Mouse (Mus musculus): ENCODE results near the gene Gm19935.

Gm19935 gene

DNA sequence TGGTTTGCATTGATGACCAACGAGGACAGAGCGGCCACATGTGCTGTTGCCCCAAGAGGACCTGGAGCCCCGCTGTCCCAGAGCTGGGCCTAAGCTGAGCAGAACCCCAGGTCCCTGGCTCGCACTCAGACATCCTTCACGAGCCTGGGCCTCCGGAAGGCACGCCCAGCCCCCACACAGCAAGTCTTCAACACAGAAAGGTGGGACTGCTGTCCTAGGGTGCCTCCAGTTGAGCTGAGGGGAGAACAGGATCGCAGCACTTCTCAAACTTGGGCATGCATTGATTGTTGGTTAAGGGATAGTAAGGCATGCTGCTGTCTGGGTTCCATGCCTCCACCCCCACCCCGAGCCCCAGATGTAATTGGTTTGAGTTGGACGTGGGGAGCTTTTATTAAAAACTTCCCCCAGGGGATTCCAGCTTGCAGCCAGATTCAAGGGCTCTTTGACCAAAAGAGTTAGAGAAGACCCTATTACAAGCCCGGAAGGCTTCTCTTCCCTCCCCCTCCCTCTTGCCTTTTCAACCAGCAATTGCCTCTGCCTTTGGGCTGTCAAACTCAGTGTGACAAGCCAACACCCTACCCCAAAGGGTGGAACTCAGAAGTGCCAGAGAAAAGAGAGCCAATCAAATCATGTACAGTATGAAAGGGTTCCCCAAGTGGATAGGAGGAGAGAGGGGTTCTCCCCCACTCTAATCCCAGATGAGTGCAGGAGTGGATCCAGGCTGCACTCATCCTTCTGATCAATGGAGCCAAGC, 12.0 kb upstream of the Gm19935 start:
- peak; percentile 31 for DNase-seq

DNA sequence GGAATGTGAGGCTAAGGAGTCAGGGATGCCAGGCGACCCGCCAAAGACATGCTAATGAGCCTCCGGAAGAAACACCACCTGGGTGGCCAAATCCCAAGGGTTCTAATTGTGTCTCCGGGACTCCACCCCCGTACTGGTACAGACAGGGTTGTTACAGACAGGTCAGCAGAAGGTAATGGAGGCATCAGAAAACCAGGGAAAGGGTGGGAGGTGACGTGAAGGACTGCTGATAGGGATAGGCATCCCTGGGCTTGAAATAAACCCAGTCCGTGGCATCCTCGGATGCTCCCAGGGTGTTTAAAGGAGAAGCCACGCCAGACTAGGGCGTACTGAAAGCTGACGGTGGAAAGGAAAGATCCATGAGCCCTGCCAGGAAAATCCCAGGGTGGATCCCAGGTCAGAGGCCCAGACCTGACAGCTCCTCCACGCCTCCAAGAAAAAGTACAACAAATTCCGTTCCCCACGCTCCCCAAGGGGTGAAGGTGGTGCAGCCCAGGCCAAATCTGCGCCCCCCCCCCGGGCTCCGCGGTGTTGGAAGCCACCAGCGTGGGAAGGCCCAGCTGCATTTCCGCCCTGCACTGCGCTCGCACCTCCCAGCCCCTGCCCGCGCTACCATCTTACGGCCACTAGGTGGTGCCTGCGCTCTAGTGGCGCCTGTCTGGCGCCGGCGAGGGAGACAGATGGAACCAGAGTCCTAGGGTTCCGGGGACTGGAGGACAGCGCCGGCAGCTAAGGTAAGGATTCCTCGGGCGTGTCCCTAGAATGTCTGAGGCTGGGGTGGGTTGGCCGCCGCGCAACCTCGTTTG, 11.2 kb upstream of the Gm19935 start, which contains the start of gene Chd9:
Gene Chd9 (plus strand): TSS at position 172 of the 806 bp plus-strand sequence.
- DNase-seq, result peak; percentile 93

DNA sequence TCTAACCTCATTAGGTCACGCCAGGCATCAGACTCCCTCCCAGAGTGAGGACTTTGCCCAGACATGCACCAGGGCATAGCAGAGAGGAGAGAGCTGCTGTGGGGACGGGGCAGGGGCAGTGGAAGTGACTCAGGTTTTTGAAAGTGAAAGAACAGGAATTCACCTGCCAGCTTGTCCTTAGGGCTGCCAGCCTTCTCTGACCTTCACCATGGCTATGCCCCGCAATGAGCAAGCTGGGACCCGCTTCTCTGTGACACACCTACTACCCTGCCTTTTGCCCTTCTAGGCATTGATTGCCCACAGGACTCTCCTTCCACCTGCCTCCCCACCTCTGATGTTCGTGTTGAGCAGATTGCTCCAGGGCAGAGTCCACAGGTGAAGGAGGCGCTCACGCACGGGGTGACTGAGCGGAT, 8.3 kb upstream of the Gm19935 start:
- no peak for DNase-seq

DNA sequence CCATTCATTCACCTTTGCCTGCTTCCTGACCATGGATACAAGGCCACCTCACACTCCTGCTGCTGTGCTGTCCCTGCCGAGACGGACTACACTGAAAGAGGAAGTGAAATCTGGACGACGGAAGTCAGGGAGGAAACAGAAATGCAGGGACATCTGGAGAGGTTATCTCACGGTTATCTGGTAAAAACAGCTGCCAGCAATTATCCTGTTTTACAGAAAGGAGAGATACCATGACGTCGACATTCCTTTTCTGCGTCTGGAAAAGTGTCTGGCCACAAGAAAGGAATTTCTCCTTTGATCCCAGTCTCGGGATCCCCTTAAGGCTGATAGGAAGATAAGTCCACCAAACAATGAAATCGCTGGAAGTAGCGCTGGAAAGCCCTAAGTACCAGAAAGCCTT, 5.2 kb upstream of the Gm19935 start:
- no peak for DNase-seq

DNA sequence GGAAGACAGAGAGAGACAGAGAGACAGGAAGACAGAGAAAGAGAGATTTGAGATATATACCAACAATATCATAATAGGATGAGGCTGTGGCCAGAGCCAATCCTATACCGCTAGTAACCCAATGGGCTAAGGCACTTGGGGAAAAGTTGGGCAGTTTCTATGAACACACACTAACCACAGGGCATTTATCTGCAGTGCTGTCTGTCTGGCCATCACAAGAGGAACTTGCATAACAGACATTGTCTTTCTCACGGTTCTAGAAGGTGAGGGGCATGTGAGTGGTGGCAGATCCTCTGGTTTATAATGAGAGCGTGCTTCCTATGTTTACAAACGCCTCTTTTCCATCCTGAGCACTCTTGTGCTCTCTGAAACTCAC, 3.1 kb upstream of the Gm19935 start:
- DNase-seq, result no peak

DNA sequence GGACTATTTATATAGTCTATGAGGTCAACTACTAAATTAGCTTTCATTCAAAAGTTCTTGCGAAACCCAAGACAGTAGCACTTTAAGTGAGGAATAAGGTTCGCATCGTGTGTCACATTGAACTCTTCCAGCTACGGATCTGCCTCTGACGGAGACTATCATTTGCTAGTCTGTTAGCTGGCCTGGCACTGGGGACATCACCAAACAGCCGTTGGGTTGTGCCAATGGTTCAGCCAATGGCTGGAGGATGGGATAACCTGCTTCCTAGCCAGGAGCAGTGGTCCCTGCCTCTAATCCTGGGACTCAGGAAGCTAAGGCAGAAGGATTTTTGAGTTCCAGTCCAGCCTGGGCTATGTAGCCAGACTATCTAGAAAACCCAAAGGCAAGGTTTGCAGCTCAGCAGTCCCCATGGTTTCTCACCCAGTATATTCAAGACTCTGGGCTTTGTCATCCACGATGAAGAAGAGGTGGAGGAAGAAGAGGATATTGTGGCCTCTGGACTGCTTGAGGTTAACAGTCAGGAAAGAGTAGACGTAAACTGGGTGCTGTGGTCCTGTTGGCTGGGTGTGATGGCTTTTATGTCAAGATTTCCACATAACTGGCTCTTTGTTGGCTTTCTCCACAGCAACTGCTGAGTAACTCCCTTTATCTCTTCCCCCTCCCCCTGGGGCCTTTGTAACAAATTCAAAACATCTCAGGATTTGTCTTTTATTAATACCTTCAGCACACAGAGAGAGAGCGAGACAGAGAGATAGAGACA, 2.5 kb upstream of the Gm19935 start:
- no peak for DNase-seq

DNA sequence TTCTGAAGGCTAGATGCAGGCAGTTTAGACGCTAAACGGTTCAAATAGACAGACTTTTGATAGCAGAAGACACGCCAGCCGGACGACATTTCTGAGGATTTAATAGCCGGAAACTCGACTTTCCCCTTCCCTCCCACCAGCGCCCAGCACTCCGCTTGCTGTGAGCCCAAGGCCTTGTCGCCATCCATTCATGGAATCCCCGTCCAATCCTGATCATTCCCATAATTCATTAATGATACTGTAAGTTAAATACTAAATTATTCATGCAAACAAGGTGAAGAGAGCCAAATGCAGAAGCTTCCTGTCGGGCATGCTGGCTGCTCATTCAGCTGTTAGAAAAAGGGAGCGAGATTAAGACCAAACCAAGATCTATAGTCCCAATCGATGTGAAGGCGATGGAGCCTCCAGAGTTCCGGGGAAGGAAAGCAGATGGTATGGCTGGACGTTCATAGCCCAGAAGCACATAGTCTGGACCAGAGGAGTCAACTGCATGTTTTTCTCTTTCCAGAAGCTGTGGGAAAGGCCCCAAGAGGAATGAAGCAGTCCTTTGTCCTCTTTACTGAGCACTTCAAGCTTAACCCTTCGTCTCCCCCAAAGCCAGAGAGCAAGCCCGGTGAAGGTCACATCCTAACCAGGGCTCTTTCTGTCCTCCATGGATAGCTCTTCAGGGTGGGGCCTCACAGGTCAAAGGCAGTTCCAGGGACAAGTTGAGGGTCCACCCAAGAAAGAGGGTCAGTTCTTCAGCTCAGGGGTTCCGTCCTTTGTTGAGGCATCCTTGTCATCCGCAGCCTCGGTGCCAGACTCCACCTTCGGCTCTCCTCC, 921 bp downstream of the Gm19935 start:
- DNase-seq, result no peak

DNA sequence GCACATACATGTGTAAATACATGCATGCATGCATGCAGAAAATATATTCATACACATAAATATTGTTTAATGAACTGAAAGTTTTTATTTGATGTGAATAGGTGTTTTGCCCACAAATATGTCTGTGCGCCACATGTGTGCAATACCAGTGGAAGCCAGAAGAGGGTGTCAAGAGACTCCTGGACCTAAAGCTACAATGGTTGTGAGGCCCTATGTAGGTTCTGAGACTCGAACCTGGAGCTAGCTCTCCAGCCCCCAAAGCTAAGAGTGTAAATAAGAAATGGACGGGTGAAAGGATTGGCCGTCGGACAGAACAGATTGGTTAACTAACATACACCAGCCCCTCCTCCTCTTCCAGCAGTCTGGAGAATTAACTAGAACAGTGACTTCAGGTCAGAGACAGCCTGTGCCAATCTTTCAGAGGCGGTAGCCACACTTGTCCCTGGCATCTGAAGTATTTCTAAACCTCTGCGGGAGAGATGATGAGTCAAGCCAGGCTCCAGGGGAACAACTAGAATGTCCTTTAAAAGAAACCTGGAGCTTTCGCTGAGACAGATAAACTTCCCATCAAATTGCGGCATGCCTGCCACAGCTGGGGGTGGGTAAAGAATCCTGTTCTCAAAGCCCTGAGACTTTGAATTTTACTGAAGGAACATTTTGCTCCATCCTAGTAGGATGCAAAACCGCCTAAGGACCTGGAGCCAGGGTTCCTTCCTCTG, 3.4 kb downstream of the Gm19935 start:
- DNase-seq, result no peak

DNA sequence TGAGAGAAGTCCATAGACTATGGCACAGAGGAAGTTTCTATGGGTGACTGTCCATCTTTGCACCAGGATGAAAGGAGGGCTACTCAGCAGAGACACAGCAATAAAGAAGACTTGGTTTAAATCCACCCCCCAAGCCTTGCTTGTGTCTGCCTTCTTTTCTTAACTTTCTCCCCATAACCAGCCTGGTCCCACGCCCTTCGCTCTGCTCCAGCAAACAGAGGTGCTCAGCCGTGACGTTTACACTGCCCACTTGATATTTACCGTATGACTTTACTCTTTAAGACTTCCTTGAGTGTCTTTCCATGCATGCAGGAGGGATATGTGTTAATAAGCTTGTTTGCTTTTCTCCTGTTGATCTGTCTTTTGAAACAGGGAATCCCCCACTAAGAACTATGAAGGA, 17.7 kb downstream of the Gm19935 start:
- DNase-seq, result no peak

DNA sequence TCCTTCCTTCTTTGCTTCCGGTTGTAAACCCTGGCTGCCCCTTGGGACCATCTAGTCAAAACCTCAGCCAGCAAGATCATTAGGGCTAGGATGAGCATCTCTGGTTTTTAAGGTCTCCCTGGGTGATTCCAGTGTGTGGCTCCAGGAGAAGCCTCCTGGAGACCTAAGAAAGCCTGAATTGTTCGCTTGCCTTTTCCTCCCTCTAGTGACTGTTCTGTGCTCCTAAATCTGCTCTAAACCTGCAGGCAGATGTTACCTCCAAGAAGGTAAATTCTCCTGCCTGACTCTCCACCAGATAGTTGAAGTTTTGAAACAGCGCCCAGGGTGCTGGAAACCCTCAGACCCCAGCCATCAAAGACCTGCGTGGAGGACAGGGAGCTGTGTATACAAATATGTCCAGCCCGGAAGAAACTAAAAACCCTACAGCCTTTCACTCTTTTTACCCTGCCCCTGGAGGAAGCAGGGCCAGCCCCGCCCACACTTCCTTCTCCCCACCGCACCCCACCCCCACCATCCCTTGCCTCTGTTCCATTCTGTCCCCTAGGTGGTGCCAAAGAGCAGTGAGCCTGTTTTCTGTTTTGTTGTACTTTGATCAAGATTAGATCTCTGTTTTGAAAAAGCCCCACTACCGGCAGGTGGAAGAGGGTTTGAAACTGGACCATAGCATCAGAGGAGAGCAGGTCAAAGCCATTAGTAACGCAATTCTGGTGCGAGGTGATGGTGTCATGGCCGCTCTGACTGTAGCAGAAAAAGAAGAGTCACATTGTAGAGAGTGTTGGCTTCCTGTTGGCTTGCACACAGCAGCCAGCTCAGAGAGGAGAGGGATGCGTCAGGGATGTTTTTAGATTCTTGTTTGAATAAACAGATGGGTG, 22.0 kb downstream of the Gm19935 start:
- peak; percentile 59 for DNase-seq

DNA sequence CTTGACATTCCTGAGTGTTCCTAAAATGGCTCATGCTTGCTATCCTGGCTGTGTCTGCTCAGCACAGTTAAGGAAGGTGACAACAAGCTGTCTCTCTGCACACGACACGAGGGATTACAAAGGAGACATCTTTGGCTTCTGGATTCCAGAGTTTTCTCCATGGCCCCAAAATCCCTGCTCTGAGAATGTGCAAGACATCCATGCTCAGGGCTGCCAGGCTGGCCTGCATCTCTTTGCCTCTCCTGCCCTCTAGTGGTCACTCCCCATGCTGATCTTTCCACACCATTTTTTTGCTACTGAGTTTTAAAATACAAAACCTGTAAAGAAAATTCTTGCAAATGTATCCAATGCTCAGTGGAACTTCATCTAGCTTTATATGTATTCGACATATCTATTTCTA, 23.5 kb downstream of the Gm19935 start:
- DNase-seq, result peak; percentile 75

DNA sequence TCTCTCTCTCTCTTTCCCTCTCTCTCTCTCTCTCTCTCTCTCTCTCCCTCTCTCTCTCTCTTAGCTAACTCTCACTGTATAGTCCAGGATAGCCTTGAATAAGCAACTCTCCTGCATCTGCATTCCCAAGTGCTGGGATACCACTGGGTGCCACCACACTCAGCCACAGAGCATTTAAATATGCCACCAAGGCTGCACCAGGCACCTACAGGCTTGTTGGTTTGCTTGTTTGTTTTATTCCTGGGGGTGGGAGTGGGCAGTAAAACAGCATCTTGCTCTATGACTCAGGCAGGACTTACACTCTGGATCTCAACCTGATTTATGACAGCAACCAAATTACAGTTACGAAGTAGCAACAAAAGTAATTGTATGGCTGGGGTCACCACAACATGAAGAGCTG, 25.6 kb downstream of the Gm19935 start:
- no peak for DNase-seq

DNA sequence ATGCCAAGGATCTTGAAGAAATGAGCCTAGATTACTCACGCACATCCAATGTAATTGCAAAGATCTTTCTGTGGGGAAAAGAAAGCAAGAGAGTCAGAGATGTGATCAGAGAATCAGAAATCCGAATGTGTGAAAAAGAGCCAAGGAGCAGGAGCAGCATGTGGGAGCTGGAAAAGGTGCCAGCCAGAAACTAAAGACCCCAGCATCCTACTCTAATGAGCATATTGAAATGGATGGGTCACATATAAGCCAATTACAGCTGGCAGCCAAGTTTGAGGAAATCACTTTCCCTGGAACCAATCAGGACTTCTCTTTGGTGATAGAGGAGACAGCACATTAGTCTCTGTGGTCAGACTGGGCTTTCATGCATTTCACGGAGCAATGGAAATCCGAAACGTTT, 47.4 kb downstream of the Gm19935 start:
- no peak for DNase-seq

All from layer of hippocampus, adult 9-11 months (tissue).